Mouse (Mus musculus) MEL (cell line): ENCODE measurements around the gene Wnt6. TPM values are rescaled to one million over a fixed set of nuclear protein-coding genes. Genes with fewer than 3 reads are reported as not detected.

Source experiments
- DNase-seq: peaks from one replicate; pipeline ENCODE4 v3.0.0; 2011; ENCODE audit warnings: low read depth, low spot score
- H3K27ac ChIP-seq: 2 replicates; pipeline ENCODE4 v1.5.1; 2012; ENCODE audit warnings: low read depth, mild to moderate bottlenecking, control low read depth, low read length, moderate library complexity; ENCODE audit not compliant: control insufficient read depth
- H3K27me3 ChIP-seq, 2 experiments: fragments of 150-350 bp in 1 of 2; sonication (generic) in 1 of 2; 2 replicates each; pipeline ENCODE4 v1.6.1; 2012; ENCODE audit warnings: low read length in 2 of 2, mild to moderate bottlenecking in 2 of 2, improper control_type of control experiment in 1 of 2, moderate library complexity in 1 of 2; ENCODE audit not compliant: insufficient read depth in 2 of 2, control insufficient read depth in 1 of 2
- H3K36me3 ChIP-seq, 2 experiments: 2 replicates each; pipeline ENCODE4 v1.6.1; 2012 to 2014; ENCODE audit warnings: low read length in 2 of 2, improper control_type of control experiment in 1 of 2, inconsistent platforms in 1 of 2, mild to moderate bottlenecking in 1 of 2; ENCODE audit not compliant: insufficient read depth in 2 of 2, control insufficient read depth in 1 of 2
- H3K4me1 ChIP-seq, 2 experiments: fragments of 150-350 bp in 1 of 2; sonication (generic) in 1 of 2; 2 replicates each; pipeline ENCODE4 v1.6.1; 2012; ENCODE audit warnings: low read length in 2 of 2, improper control_type of control experiment in 1 of 2, mild to moderate bottlenecking in 1 of 2; ENCODE audit not compliant: insufficient read depth in 2 of 2, control insufficient read depth in 1 of 2
- H3K4me3 ChIP-seq, 2 experiments: fragments of 150-350 bp in 1 of 2; sonication (generic) in 1 of 2; 2 replicates each; pipeline ENCODE4 v1.5.1; 2012; ENCODE audit warnings: low read depth in 2 of 2, low read length in 2 of 2, mild to moderate bottlenecking in 2 of 2, moderate library complexity in 2 of 2, control low read depth in 1 of 2, improper control_type of control experiment in 1 of 2; ENCODE audit not compliant: control insufficient read depth in 1 of 2, insufficient read depth in 1 of 2
- H3K79me2 ChIP-seq: 2 replicates; pipeline ENCODE4 v1.6.1; 2012; ENCODE audit warnings: mild to moderate bottlenecking, low read length, moderate library complexity; ENCODE audit not compliant: control insufficient read depth, poor library complexity, insufficient read depth
- H3K9ac ChIP-seq: 2 replicates; pipeline ENCODE4 v1.6.1; 2012; ENCODE audit warnings: low read depth, mild to moderate bottlenecking, control low read depth, low read length, moderate library complexity; ENCODE audit not compliant: control insufficient read depth, poor library complexity, severe bottlenecking
- H3K9me3 ChIP-seq: fragments of 150-350 bp; sonication (generic); replicated peaks from 2 replicates; pipeline ENCODE4 v1.6.1; 2012; ENCODE audit warnings: mild to moderate bottlenecking, low read length, improper control_type of control experiment, moderate library complexity; ENCODE audit not compliant: insufficient read depth
- BHLHE40 ChIP-seq: IDR thresholded peaks from 2 replicates; pipeline ENCODE4 v1.6.1; 2012; ENCODE audit warnings: low read depth, mild to moderate bottlenecking, inconsistent platforms, low read length, improper control_type of control experiment, borderline replicate concordance
- CHD2 ChIP-seq: IDR thresholded peaks from 2 replicates; pipeline ENCODE4 v1.6.1; 2011; ENCODE audit warnings: low read length, improper control_type of control experiment
- CTCF ChIP-seq, 3 experiments: IDR thresholded peaks in 2 of 3; conservative IDR thresholded peaks in 1 of 3; 2 replicates each; pipeline ENCODE4 v1.5.1; 2011 to 2012; ENCODE audit warnings: low read length in 3 of 3, low read depth in 2 of 3, mild to moderate bottlenecking in 2 of 3, improper control_type of control experiment in 1 of 3, inconsistent platforms in 1 of 3, mixed read lengths in 1 of 3, moderate library complexity in 1 of 3; ENCODE audit not compliant: control insufficient read depth in 1 of 3, insufficient read depth in 1 of 3, poor library complexity in 1 of 3, severe bottlenecking in 1 of 3
- E2F4 ChIP-seq: IDR thresholded peaks from 2 replicates; pipeline ENCODE4 v1.6.1; 2011; ENCODE audit warnings: low read depth, low read length, improper control_type of control experiment, borderline replicate concordance
- EP300 ChIP-seq, 2 experiments: IDR thresholded peaks; 2 replicates each; pipeline ENCODE4 v1.6.1; 2011; ENCODE audit warnings: improper control_type of control experiment in 2 of 2, low read length in 2 of 2, low read depth in 1 of 2, mild to moderate bottlenecking in 1 of 2
- ETS1 ChIP-seq: IDR thresholded peaks from 2 replicates; pipeline ENCODE4 v1.6.1; 2012; ENCODE audit warnings: low read depth, mild to moderate bottlenecking, inconsistent platforms, low read length, improper control_type of control experiment, moderate library complexity
- GABPA ChIP-seq: IDR thresholded peaks from 2 replicates; pipeline ENCODE4 v1.6.1; 2012; ENCODE audit warnings: low read depth, mild to moderate bottlenecking, inconsistent platforms, low read length, improper control_type of control experiment, moderate library complexity
- GATA1 ChIP-seq: IDR thresholded peaks from 2 replicates; pipeline ENCODE4 v1.6.1; 2011; ENCODE audit warnings: low read depth, low read length, improper control_type of control experiment
- HCFC1 ChIP-seq: IDR thresholded peaks from 2 replicates; pipeline ENCODE4 v1.6.1; 2012; ENCODE audit warnings: low read depth, mild to moderate bottlenecking, inconsistent platforms, low read length, improper control_type of control experiment, moderate library complexity
- MAFK ChIP-seq: IDR thresholded peaks from 2 replicates; pipeline ENCODE4 v1.6.1; 2011; ENCODE audit warnings: low read depth, mild to moderate bottlenecking, low read length, improper control_type of control experiment, borderline replicate concordance
- MYC ChIP-seq: IDR thresholded peaks from 2 replicates; pipeline ENCODE4 v1.6.1; 2011; ENCODE audit warnings: low read depth, mild to moderate bottlenecking, low read length, improper control_type of control experiment, moderate library complexity
- NELFE ChIP-seq: IDR thresholded peaks from 2 replicates; pipeline ENCODE4 v1.6.1; 2011; ENCODE audit warnings: low read depth, low read length, improper control_type of control experiment
- POLR2A ChIP-seq, 2 experiments: IDR thresholded peaks; 2 replicates each; pipeline ENCODE4 v1.6.1; 2011 to 2012; ENCODE audit warnings: low read length in 2 of 2, mild to moderate bottlenecking in 2 of 2, control low read depth in 1 of 2, improper control_type of control experiment in 1 of 2, low read depth in 1 of 2, moderate library complexity in 1 of 2; ENCODE audit not compliant: control insufficient read depth in 1 of 2, insufficient read depth in 1 of 2, poor library complexity in 1 of 2
- POLR2AphosphoS5 ChIP-seq: IDR thresholded peaks from 2 replicates; pipeline ENCODE4 v1.6.1; 2012; ENCODE audit warnings: low read depth, borderline replicate concordance, mild to moderate bottlenecking, inconsistent platforms, low read length, moderate library complexity, mixed read lengths
- RAD21 ChIP-seq: IDR thresholded peaks from 2 replicates; pipeline ENCODE4 v1.6.1; 2011; ENCODE audit warnings: mild to moderate bottlenecking, low read depth, low read length, improper control_type of control experiment
- SIN3A ChIP-seq: IDR thresholded peaks from 2 replicates; pipeline ENCODE4 v1.6.1; 2012; ENCODE audit warnings: low read length, improper control_type of control experiment, inconsistent platforms
- SMC3 ChIP-seq: IDR thresholded peaks from 2 replicates; pipeline ENCODE4 v1.6.1; 2011; ENCODE audit warnings: low read depth, low read length, improper control_type of control experiment
- ZC3H11A ChIP-seq: IDR thresholded peaks from 2 replicates; pipeline ENCODE4 v1.6.1; 2012; ENCODE audit warnings: low read depth, mild to moderate bottlenecking, inconsistent platforms, low read length, improper control_type of control experiment
- ZMIZ1 ChIP-seq: IDR thresholded peaks from 2 replicates; pipeline ENCODE4 v1.6.1; 2012; ENCODE audit warnings: low read depth, mild to moderate bottlenecking, inconsistent platforms, low read length, improper control_type of control experiment, moderate library complexity
- ZNF384 ChIP-seq: IDR thresholded peaks from 2 replicates; pipeline ENCODE4 v1.6.1; 2012; ENCODE audit warnings: low read depth, mild to moderate bottlenecking, inconsistent platforms, low read length, improper control_type of control experiment
- polyA plus RNA-seq, 2 experiments: library from polyadenylated mRNA; stranded (reverse) in 1 of 2; unstranded in 1 of 2; fragments of >175 nt in 1 of 2; fragments of >200 nt in 1 of 2; gene quantifications; 2 replicates each; pipeline versions ENCODE4 v1.2.1 to v1.2.4; 2012; ENCODE audit warnings: low replicate concordance in 2 of 2, low read depth in 1 of 2; ENCODE audit not compliant: insufficient read length in 2 of 2, insufficient read depth in 1 of 2, missing spikeins in 1 of 2
- total RNA-seq: library from RNA; depleted of rRNA; stranded (reverse); fragments of 300-350 nt; gene quantifications from 2 replicates; pipeline ENCODE4 v1.2.3, GENCODE M21; 2012

Wnt6 gene
- total and polyA plus RNA-seq, 3 experiments = not detected

DNA sequence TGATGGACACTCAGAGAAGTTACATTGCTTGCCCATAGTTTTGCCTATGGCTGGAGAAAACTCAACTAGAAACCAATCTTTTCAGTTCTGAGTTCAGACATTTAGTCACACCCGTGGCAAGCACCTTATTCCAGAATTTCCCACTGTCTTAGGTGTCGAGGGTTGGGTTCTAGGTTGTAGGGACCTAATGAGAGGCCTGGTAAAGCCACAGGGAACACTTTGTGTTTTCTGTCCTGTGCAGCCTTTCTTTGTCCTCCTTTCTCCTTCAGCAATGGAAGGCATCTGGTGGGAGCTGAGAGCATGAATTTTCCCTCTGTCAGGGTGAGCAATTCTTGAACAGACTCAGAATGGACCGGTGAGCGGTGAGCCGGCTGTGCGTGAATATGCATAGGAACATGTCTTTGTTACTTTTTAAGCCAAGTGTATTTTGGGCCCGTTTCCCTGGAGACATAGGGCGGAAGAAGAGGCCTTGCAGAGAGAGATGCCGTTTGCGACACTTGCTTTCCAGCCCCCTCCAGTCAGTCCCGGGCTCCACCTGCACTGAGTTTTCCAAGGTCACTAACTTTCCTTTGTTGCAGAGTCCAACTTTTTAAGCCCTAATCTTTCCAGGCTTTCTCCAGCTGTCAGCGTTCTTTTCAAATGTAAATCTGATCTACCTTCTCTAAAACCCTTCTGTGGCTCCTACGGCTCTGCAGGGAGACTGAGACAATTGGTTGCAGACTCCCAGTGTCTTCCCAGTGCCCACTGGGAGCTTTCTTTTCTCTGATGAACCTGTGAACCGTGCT lies 53.0 kb downstream of the Wnt6 start:
- Histone ChIP-seq H3K36me3 (no peaks in the 10 kb centered on the region), H3K27ac (no peak overlapping the region), H3K79me2 (no peaks in the 10 kb centered on the region), H3K4me1 (no peaks in the 10 kb centered on the region; a peak in 1 of 4 replicates), H3K27me3 (no peaks in the 10 kb centered on the region), H3K9ac (no peak overlapping the region), H3K4me3 (no peak overlapping the region), H3K9me3 (no peaks in the 10 kb centered on the region)
- DNase-seq = no peak
- TF ChIP-seq SIN3A (no peak), RAD21 (no peak), BHLHE40 (no peak), ZC3H11A (no peak), CTCF (IDR thresholded peaks at IDR 0.05 in 2 of 3, conservative IDR thresholded peaks at IDR 0.05 in 1 of 3; ENCODE audit: control insufficient read depth in 1 of 3, insufficient read depth in 1 of 3, low read depth in 2 of 3, low read length in 3 of 3, poor library complexity in 1 of 3, severe bottlenecking in 1 of 3) (no peak), MYC (no peak), E2F4 (no peak), MAFK (no peak), HCFC1 (no peak)

DNA sequence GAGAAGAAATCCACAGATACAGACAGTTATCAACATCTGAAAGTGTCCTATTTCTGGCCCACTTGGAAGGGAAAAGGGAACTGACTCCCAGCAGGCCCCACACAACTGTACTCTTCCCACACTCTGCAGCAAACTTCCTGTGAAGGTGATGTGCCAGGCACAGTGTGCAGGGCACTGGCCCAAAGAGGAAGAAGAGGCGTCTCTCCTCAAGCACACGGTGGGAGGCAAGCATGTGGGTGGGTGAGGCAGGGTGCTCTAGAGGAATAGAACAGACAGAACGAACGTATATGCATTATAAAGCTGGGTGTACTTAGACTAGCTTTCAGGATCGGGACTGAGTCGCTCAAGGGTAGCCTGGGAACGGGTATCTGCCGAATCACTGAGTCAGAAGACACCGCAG lies 58.4 kb downstream of the Wnt6 start:
- Histone ChIP-seq H3K36me3 (no peaks in the 10 kb centered on the region), H3K27me3 (no peaks in the 10 kb centered on the region), H3K27ac (no peak overlapping the region), H3K9me3 (no peaks in the 10 kb centered on the region), H3K4me3 (no peak overlapping the region), H3K4me1 (no peaks in the 10 kb centered on the region; a peak in 2 of 4 replicates), H3K79me2 (no peaks in the 10 kb centered on the region), H3K9ac (no peak overlapping the region)
- no peak for DNase-seq
- TF ChIP-seq NELFE (no peak), ZMIZ1 (no peak), ETS1 (no peak), MYC (no peak), POLR2AphosphoS5 (no peak), GATA1 (no peak)

DNA sequence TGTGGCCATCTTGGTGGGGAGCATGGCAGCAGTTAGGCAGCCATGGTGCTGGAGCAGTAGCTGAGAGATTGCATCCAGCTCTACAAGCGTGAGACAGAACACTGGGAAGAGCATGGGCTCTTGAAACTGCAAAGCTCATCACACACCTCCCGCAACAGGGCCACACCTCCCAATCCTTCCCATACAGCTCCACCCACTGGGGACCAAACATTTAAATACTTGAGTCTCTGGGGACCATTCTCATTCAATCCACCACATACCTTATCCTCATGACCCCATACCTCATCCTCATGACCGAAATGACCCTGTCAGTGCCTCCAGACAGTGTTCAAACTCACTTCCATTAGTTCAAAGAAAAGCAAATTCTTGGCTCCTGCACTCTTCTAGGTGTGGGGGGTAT lies 61.6 kb downstream of the Wnt6 start:
- TF ChIP-seq CTCF (IDR thresholded peaks at IDR 0.05 in 2 of 3, conservative IDR thresholded peaks at IDR 0.05 in 1 of 3; ENCODE audit: control insufficient read depth in 1 of 3, insufficient read depth in 1 of 3, low read depth in 2 of 3, low read length in 3 of 3, poor library complexity in 1 of 3, severe bottlenecking in 1 of 3) = no peak
- TF ChIP-seq ZNF384 = no peak
- TF ChIP-seq EP300 (IDR thresholded peaks at IDR 0.05; ENCODE audit: low read depth in 1 of 2, low read length in 2 of 2) = no peak
- TF ChIP-seq POLR2A (IDR thresholded peaks at IDR 0.05; ENCODE audit: control insufficient read depth in 1 of 2, insufficient read depth in 1 of 2, low read depth in 1 of 2, low read length in 2 of 2, poor library complexity in 1 of 2) = no peak
- TF ChIP-seq POLR2AphosphoS5 = no peak
- no peak for TF ChIP-seq MYC
- no peak for TF ChIP-seq GABPA
- TF ChIP-seq BHLHE40 = no peak
- TF ChIP-seq CHD2 = no peak
- TF ChIP-seq SMC3 = no peak
- Histone ChIP-seq H3K4me1 (no peaks in the 10 kb centered on the region; a peak in 2 of 4 replicates), H3K27me3 (no peaks in the 10 kb centered on the region), H3K9me3 (no peaks in the 10 kb centered on the region), H3K9ac (no peak overlapping the region), H3K4me3 (no peak overlapping the region), H3K27ac (no peak overlapping the region), H3K79me2 (no peaks in the 10 kb centered on the region), H3K36me3 (no peaks in the 10 kb centered on the region)
- DNase-seq = no peak
